In the genomic region with DNA sequence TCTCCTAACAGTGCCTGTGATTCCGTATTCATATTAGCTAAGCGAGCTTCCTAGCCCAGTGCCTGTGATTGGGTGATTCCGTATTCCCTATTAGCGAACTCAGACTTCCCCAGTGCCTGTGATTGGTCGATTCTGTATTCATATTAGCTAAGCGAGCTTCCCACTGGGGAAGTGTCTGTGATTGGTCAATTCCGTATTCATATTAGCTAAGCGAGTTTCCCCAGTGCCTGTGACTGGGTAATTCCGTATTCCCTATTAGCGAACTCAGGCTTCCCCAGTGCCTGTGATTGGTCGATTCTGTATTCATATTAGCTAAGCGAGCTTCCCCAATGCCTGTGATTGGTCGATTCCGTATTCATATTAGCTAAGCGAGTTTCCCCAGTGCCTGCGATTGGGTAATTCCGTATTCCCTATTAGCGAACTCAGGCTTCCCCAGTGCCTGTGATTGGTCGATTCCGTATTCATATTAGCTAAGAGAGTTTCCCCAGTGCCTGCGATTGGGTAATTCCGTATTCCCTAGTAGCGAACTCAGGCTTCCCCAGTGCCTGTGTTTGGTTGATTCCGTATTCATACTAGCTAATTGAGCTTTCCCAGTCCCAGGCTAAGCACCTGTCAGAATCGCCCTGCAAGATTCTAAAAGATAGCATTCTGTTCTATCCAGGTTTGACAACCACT, we compare ENCODE assay signal across 27 mouse cellular contexts. TPM values are rescaled to one million over a fixed set of nuclear protein-coding genes. Genes with fewer than 3 reads are reported as not detected.
DNase-seq lines count a peak whose midpoint lies in the region; ATAC-seq and TF ChIP-seq lines count a peak whose summit lies in the region.
"Had no signal": no experiment of that assay in that cellular context is flagged by ENCODE, and none has a peak within 500 bp of the region (broad histone marks: within the 10 kb centered on the region; RNA-seq: fewer than 3 reads in every experiment).

No protein-coding gene starts in this region.

- dilution Hi-C loops in CH12.LX (cut with MboI; ENCODE audit: extremely low pct_ligation_motif_present, extremely low pct_unique_long_range_greater_than_20kb, low sequenced_read_pairs) = no loop called here

- TF ChIP-seq CTCF in CH12.LX (conservative IDR thresholded peaks at IDR 0.05 in 1 of 2, IDR thresholded peaks at IDR 0.05 in 1 of 2; ENCODE audit: low read depth in 2 of 2, low read length in 2 of 2) = no peak
- no peak for TF ChIP-seq CTCF in kidney, adult 2 months (conservative IDR thresholded peaks at IDR 0.05; ENCODE audit: insufficient read depth, insufficient read length, low read depth, low read length)

- H3K36me3 ChIP-seq in CH12.LX (replicated peaks in 1 of 2; ENCODE audit: control insufficient read depth in 1 of 2, insufficient read depth in 1 of 2, low read length in 1 of 2) = peaks cover 34 to 39% of the 10 kb centered on the region in 2 experiments
- H3K36me3 ChIP-seq in ES-E14 (ENCODE audit: control insufficient read depth, insufficient read depth, low read length, poor library complexity, severe bottlenecking) = peaks cover 13% of the 10 kb centered on the region
- H3K36me3 ChIP-seq in kidney, adult 2 months (ENCODE audit: control insufficient read depth, insufficient read depth, low read length) = no peaks in the 10 kb centered on the region

- TF ChIP-seq POLR2A in CH12.LX (IDR thresholded peaks at IDR 0.05; ENCODE audit: low read depth, low read length) = peak; percentile 28; the same call in 1 of the 2 replicates
- TF ChIP-seq POLR2A in kidney, adult 2 months (IDR thresholded peaks at IDR 0.05; ENCODE audit: low read depth, low read length) = no peak

- in situ Hi-C loops in CH12.LX (cut with MboI; ENCODE audit: low pct_ligation_motif_present, low pct_unique_long_range_greater_than_20kb, low sequenced_read_pairs) (no loop called here), ES-E14 (cut with MboI; ENCODE audit: low sequenced_read_pairs in 2 of 2, unreplicated experiment in 2 of 2) (no loop called here)

- H3K9me3 ChIP-seq in CH12.LX (replicated peaks; ENCODE audit: low read length) = no peaks in the 10 kb centered on the region
- no peaks in the 10 kb centered on the region for H3K9me3 ChIP-seq in ES-E14 (ENCODE audit: control insufficient read depth, insufficient read depth, low read depth, low read length)
- H3K9me3 ChIP-seq: embryonic facial prominence, embryonic 13.5 days; embryonic facial prominence, embryonic 15.5 days; forebrain, embryonic 10.5 days had no signal

- ATAC-seq in megakaryocyte-erythroid progenitor cell, adult 5-6 weeks (replicated peaks; ENCODE audit: low FRiP score, low TSS enrichment, poor library complexity, severe bottlenecking) = no peak
- ATAC-seq: CD4-positive, CD25-positive, alpha-beta regulatory T cell, adult 4 months; forebrain, embryonic 14.5 days; forebrain, embryonic 16.5 days had no signal

- peak overlapping the region in 1 of 3 experiments; percentile 77 for H3K4me3 ChIP-seq in CH12.LX (replicated peaks in 1 of 3; ENCODE audit: low read depth in 2 of 3, low read length in 2 of 3, poor library complexity in 1 of 3)
- peak overlapping the region in 1 of 2 experiments; percentile 10; a peak in 2 of 4 replicates for H3K4me3 ChIP-seq in ES-E14 (ENCODE audit: insufficient read depth in 1 of 2, low read depth in 1 of 2, low read length in 2 of 2, poor library complexity in 1 of 2, severe bottlenecking in 1 of 2)
- H3K4me3 ChIP-seq in kidney, adult 2 months (ENCODE audit: insufficient read depth, low read depth, low read length) = no peak overlapping the region
- H3K4me3 ChIP-seq: embryonic facial prominence, embryonic 13.5 days; embryonic facial prominence, embryonic 15.5 days; erythroblast, embryonic 14.5 days; forebrain, embryonic 10.5 days; forebrain, embryonic 12.5 days had no signal

- H3K9ac ChIP-seq in CH12.LX (ENCODE audit: insufficient read depth, low read depth) = no peak overlapping the region
- H3K9ac ChIP-seq in ES-E14 (ENCODE audit: insufficient read depth, low read depth, low read length, poor library complexity, severe bottlenecking) = no peak overlapping the region; the same call in 1 of the 2 replicates
- H3K9ac ChIP-seq: embryonic facial prominence, embryonic 13.5 days; embryonic facial prominence, embryonic 15.5 days; forebrain, embryonic 12.5 days had no signal

- H3K4me1 ChIP-seq in CH12.LX (ENCODE audit: control insufficient read depth in 1 of 2, insufficient read depth in 2 of 2) = peaks cover 15 to 19% of the 10 kb centered on the region in 2 experiments
- H3K4me1 ChIP-seq in ES-E14 (ENCODE audit: control insufficient read depth in 2 of 2, insufficient read depth in 2 of 2, low read length in 2 of 2, poor library complexity in 1 of 2) = no peaks in the 10 kb centered on the region
- no peaks in the 10 kb centered on the region for H3K4me1 ChIP-seq in kidney, adult 2 months (ENCODE audit: control insufficient read depth, insufficient read depth, low read length)

- H3K79me2 ChIP-seq in CH12.LX (replicated peaks; ENCODE audit: control insufficient read depth, extremely low read depth, insufficient read depth, poor library complexity, severe bottlenecking) = peaks cover 18% of the 10 kb centered on the region

- TF ChIP-seq RAD21 in CH12.LX (IDR thresholded peaks at IDR 0.05; ENCODE audit: low read depth, low read length) = no peak

- peak overlapping the region; percentile 38; the same call in 1 of the 2 replicates for H3K27ac ChIP-seq in CH12.LX (ENCODE audit: insufficient read depth, low read depth)
- no peak overlapping the region for H3K27ac ChIP-seq in ES-E14 (ENCODE audit: insufficient read depth, low read depth, low read length, poor library complexity, severe bottlenecking)
- H3K27ac ChIP-seq in kidney, adult 2 months (ENCODE audit: insufficient read depth, low read depth, low read length) = no peak overlapping the region
- H3K27ac ChIP-seq: embryonic facial prominence, embryonic 13.5 days; embryonic facial prominence, embryonic 15.5 days; forebrain, embryonic 10.5 days; forebrain, embryonic 12.5 days had no signal

- peak; percentile 61 for DNase-seq in testis, postnatal 14 days (ENCODE audit: low spot score)
- no peak for DNase-seq in testis, postnatal 10 days (ENCODE audit: low spot score)
- DNase-seq in CH12.LX (ENCODE audit: extremely low read depth) (no peak), ES-E14 (ENCODE audit: low read depth, low spot score) (peak; percentile 38), ZHBTc4 (ENCODE audit: low read depth, low spot score) (peak; percentile 89)
- no peak for DNase-seq in kidney, adult 2 months
- DNase-seq in layer of hippocampus, adult 8-10 months (ENCODE audit: low spot score in 2 of 2) = no peak
- DNase-seq: adrenal gland, adult 2 months; adrenal gland, postnatal 10 days; adrenal gland, postnatal 25 days; B cell, adult 2 months; cerebellum, adult 11 months; cerebellum, adult 18-20 months; cerebellum, adult 8-10 months; cerebellum, adult 9-11 months; cerebellum, postnatal 14 days; cerebellum, postnatal 36 days; embryo, embryonic 11 days had no signal

- TF ChIP-seq EP300 in CH12.LX (IDR thresholded peaks at IDR 0.05; ENCODE audit: low read length) = no peak

- no peak overlapping the region for H3K4me2 ChIP-seq in CH12.LX (ENCODE audit: insufficient read depth, low read depth, poor library complexity, severe bottlenecking)
- H3K4me2 ChIP-seq: embryonic facial prominence, embryonic 13.5 days; embryonic facial prominence, embryonic 15.5 days; forebrain, embryonic 12.5 days had no signal

- 97% methylated on average over 25 of the region's 25 CpGs for WGBS in kidney, adult 2 months

- H3K27me3 ChIP-seq in CH12.LX (replicated peaks) = no peaks in the 10 kb centered on the region
- no peaks in the 10 kb centered on the region for H3K27me3 ChIP-seq in kidney, adult 2 months (replicated peaks; ENCODE audit: control insufficient read depth, insufficient read depth, low read length)
- H3K27me3 ChIP-seq: embryonic facial prominence, embryonic 13.5 days; embryonic facial prominence, embryonic 15.5 days; forebrain, embryonic 12.5 days had no signal

TF ChIP-seq in CH12.LX, 34 proteins besides CTCF, POLR2A, EP300 and RAD21:
- no peak for TF ChIP-seq NELFE (IDR thresholded peaks at IDR 0.05; ENCODE audit: low read depth, low read length)
- TF ChIP-seq MAFK (IDR thresholded peaks at IDR 0.05; ENCODE audit: insufficient replicate concordance, low read length) = no peak
- no peak for TF ChIP-seq MAX (IDR thresholded peaks at IDR 0.05; ENCODE audit: low read length)
- no peak for TF ChIP-seq JUND (conservative IDR thresholded peaks at IDR 0.05; ENCODE audit: low read depth, low read length)
- TF ChIP-seq KAT2A (IDR thresholded peaks at IDR 0.05; ENCODE audit: insufficient replicate concordance, low read length) = no peak
TF ChIP-seq in CH12.LX: peak in this region for 0.

TF ChIP-seq in ES-E14, 5 proteins besides CTCF, POLR2A, EP300 and RAD21:
- peak; percentile 68 for TF ChIP-seq CHD2 (IDR thresholded peaks at IDR 0.05; ENCODE audit: low read depth, low read length)
- no peak for TF ChIP-seq ZC3H11A (IDR thresholded peaks at IDR 0.05; ENCODE audit: borderline replicate concordance, low read depth, low read length)

RNA-seq across cellular contexts. Expression of gene Trub1, which starts 2.7 kb away (rescaled TPM):
- total RNA-seq in CH12.LX (2012; rRNA removed) (35.0 and 36.4 TPM in 2 replicates), CH12.LX (2014; rRNA removed) (40.0 and 41.4 TPM in 2 replicates), ES-E14 (2012; rRNA removed) (12.5 and 14.6 TPM in 2 replicates)
- 36.2 and 47.1 TPM in 2 replicates for polyA plus RNA-seq in CH12.LX (2012; ENCODE audit: insufficient read length, low read depth)
- polyA plus RNA-seq in kidney, adult 2 months (2012; rRNA removed) = 5.7 and 6.7 TPM in 2 replicates
- total RNA-seq in layer of hippocampus, adult 8-10 months (2022) = 10 to 100 TPM; 17.3 to 18.5 (median 17.9) TPM
- total RNA-seq in megakaryocyte-erythroid progenitor cell, adult 5-6 weeks (2014; fragmentation: Nextera tagmentation) = 20.4 and 21.1 TPM in 2 replicates
- 30.9 and 41.8 TPM in 2 replicates for total RNA-seq in megakaryocyte-erythroid progenitor cell, adult 5-6 weeks (2017)

Comparison
In these comparisons a context has a peak if more than half of its experiments do, and no peak if none do; other contexts are left out.
1. DNase-seq: peak in testis, postnatal 14 days (single experiment), ES-E14 (single experiment) and ZHBTc4 (single experiment); none in testis, postnatal 10 days (single experiment), CH12.LX (single experiment), kidney, adult 2 months (single experiment) and layer of hippocampus, adult 8-10 months (0 of 2).